Mouse (Mus musculus): ENCODE measurements around the gene Rnf41.

DNA sequence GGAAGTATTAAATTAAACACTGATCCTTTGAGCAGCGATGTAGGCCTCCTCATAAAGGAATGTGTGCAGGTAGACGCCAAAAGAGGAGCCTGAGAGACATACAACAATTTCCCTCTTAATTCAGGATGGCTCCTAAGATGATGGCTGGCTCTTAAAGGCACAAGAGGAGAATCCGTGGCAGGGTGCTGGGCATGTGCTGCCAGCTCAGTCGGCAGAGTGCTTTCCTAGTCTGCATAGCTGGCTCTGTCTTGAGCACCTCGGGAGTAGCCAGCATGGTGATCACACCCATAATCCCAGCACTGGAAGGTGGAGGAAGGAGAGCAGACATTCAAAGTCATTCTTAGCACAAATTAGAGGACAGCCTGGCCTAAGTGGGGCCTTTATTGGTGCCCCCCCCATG, 24.4 kb downstream of the Rnf41 start:
- TF ChIP-seq CTCF (IDR thresholded peaks at IDR 0.05; ENCODE audit: low read depth, low read length) = no peak
- no peak for TF ChIP-seq EP300 (IDR thresholded peaks at IDR 0.05; ENCODE audit: insufficient read depth, low read depth, low read length)
- no peak for TF ChIP-seq POLR2A (IDR thresholded peaks at IDR 0.05; ENCODE audit: insufficient read depth, low read length)

All from ES-Bruce4 (cell line).